Mouse (Mus musculus): Measurements from ENCODE around the gene Pnma1.

The Pnma1 gene

GRCm38 (mm10) chr12:84152352-84153190, 4.3 kb upstream of the Pnma1 start:
- peak; percentile 41 for DNase-seq

GRCm38 (mm10) chr12:84151911-84152310, 3.6 kb upstream of the Pnma1 start:
- peak; percentile 11 for DNase-seq

- no peak for DNase-seq
These were observed 2.7 kb upstream of the Pnma1 start for GRCm38 (mm10) chr12:84150976-84151375.

GRCm38 (mm10) chr12:84149971-84150370, 1.7 kb upstream of the Pnma1 start:
- DNase-seq: no peak

GRCm38 (mm10) chr12:84148622-84149012, 328 bp upstream of the Pnma1 start:
- DNase-seq: no peak

- DNase-seq: no peak
These were observed 5.8 kb downstream of the Pnma1 start for GRCm38 (mm10) chr12:84142281-84143050.

- DNase-seq: no peak
These were observed 7.0 kb downstream of the Pnma1 start for GRCm38 (mm10) chr12:84141271-84141670.

GRCm38 (mm10) chr12:84140135-84140534, 8.2 kb downstream of the Pnma1 start:
- DNase-seq: no peak

GRCm38 (mm10) chr12:84137131-84137530, 11.2 kb downstream of the Pnma1 start:
- DNase-seq: no peak

GRCm38 (mm10) chr12:84132265-84132664, 16.0 kb downstream of the Pnma1 start:
- no peak for DNase-seq

- no peak for DNase-seq
These were observed 18.4 kb downstream of the Pnma1 start for GRCm38 (mm10) chr12:84129931-84130330.

- DNase-seq: no peak
These were observed 19.7 kb downstream of the Pnma1 start for GRCm38 (mm10) chr12:84128576-84128975.

GRCm38 (mm10) chr12:84126899-84127298, 21.4 kb downstream of the Pnma1 start:
- no peak for DNase-seq

- DNase-seq: no peak
These were observed 22.4 kb downstream of the Pnma1 start for GRCm38 (mm10) chr12:84125892-84126291.

GRCm38 (mm10) chr12:84119584-84119983, 28.7 kb downstream of the Pnma1 start:
- DNase-seq: no peak

GRCm38 (mm10) chr12:84114153-84114994, 33.9 kb downstream of the Pnma1 start, which contains the start of gene Dnal1:
Gene Dnal1 (plus strand): TSS chr12:84114366.
- peak; percentile 87 for DNase-seq

- no peak for DNase-seq
These were observed 34.6 kb downstream of the Pnma1 start for GRCm38 (mm10) chr12:84113676-84114075.

GRCm38 (mm10) chr12:84110814-84111213, 37.5 kb downstream of the Pnma1 start:
- no peak for DNase-seq

GRCm38 (mm10) chr12:84109924-84110323, 38.4 kb downstream of the Pnma1 start:
- no peak for DNase-seq

GRCm38 (mm10) chr12:84107692-84108091, 40.6 kb downstream of the Pnma1 start:
- no peak for DNase-seq

- no peak for DNase-seq
These were observed 41.3 kb downstream of the Pnma1 start for GRCm38 (mm10) chr12:84107012-84107411.

- no peak for DNase-seq
These were observed 46.8 kb downstream of the Pnma1 start for GRCm38 (mm10) chr12:84101493-84101845.

Measured in cerebellum, adult 11-12 months (tissue).